Mouse (Mus musculus): ENCODE results near the gene Zfp90. TPM values are rescaled to one million over a fixed set of nuclear protein-coding genes. Genes with fewer than 3 reads are reported as not detected.

Gene Zfp90
- polyA plus RNA-seq (2017; shearing (Covaris generic)) = 1.6 TPM

GRCm38 (mm10) chr8:106415182-106415971 lies at the start of gene Zfp90:
Zfp90 (plus strand) TSS chr8:106415327.

Other genes with a start within 250 kb of the Zfp90 start
- gene Slc7a6, start 246.5 kb upstream of the Zfp90 start, polyA plus RNA-seq (2017; shearing (Covaris generic)) = 30.3 TPM
- gene Slc7a6os, start 204.4 kb upstream of the Zfp90 start, polyA plus RNA-seq (2017; shearing (Covaris generic)) = 70.7 TPM
- 30.2 TPM for gene Prmt7, start 204.4 kb upstream of the Zfp90 start, polyA plus RNA-seq (2017; shearing (Covaris generic))
- gene Smpd3, start 77.3 kb upstream of the Zfp90 start, polyA plus RNA-seq (2017; shearing (Covaris generic)) = 0.22 TPM
- not detected for gene 6030452D12Rik, start 85.2 kb downstream of the Zfp90 start, polyA plus RNA-seq (2017; shearing (Covaris generic))
- gene Cdh3, start 95.6 kb downstream of the Zfp90 start, polyA plus RNA-seq (2017; shearing (Covaris generic)) = 0.11 TPM
- 5.7 TPM for gene Gm10073, start 158.1 kb downstream of the Zfp90 start, polyA plus RNA-seq (2017; shearing (Covaris generic))
- 3.4 TPM for gene Cdh1, start 188.0 kb downstream of the Zfp90 start, polyA plus RNA-seq (2017; shearing (Covaris generic))

All from effector memory CD4-positive, alpha-beta T cell, adult 7 months (primary cell).